Mouse (Mus musculus): ENCODE data around the gene Evc.

DNA sequence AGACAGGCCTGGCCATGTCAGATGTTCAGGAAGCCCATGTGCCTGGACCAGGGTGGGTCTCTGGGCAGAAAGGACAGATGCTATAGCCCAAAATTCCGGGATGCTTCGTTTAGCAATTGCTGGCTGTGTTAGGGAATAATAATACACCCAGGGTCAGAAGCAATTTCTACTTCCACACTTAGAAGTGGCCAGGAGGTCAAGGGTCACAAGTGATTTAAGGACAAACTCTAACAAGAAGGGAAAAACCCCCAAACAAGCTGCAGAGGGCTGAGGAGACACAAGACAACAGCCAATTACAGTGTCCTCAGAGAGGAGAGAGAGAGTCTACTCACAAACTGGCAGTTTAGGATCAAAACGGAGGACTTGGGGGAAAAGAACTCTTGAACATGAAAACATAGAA lies 1.6 kb downstream of the Evc start:
- TF ChIP-seq CTCF (IDR thresholded peaks at IDR 0.05): no peak
- TF ChIP-seq EP300 (IDR thresholded peaks at IDR 0.05): no peak
